Mouse (Mus musculus): ENCODE results near the gene Hoxc12.

DNA sequence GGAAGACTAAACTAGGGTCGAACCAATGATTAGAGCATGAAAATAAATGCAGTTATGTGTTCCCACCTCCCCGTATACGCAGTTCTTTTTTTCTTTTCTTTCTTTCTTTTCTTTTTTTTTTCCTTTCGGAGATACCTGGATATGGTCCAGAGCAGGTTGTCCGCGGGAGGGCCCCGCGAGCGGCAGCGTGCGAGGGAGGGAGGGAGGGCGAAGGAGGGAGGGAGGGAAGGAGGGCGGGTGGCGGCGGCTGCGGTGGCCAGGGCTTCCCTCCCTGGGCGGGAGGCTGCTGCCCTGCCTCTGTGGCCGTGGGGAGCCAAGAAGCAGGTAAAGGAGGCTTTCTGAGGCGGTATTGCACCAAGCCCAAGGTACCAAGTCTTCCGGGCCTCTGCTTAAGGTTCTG lies 39.6 kb downstream of the Hoxc12 start, which contains the start of gene Hoxc9:
- TF ChIP-seq CTCF (IDR thresholded peaks at IDR 0.05; ENCODE audit: borderline replicate concordance, insufficient read depth, low read depth, low read length) = no peak
- no peak for TF ChIP-seq POLR2A (IDR thresholded peaks at IDR 0.05; ENCODE audit: borderline replicate concordance, insufficient read depth, low read length)

Data from cerebellum, adult 2 months (tissue).